Mouse (Mus musculus): ENCODE measurements at regions not wholly inside any gene's neighbourhood (a gene's known extent, or its start where the extent isn't known, plus 50 kb on each side); places are given as distances from the start of the nearest gene placed in this dataset.

- no peaks in the 10 kb centered on the region for H3K79me2 ChIP-seq (ENCODE audit: control insufficient read depth, insufficient read depth, low read length, poor library complexity)
- no peak overlapping the region for H3K9ac ChIP-seq (ENCODE audit: control insufficient read depth, low read depth, low read length, poor library complexity, severe bottlenecking)
- no peaks in the 10 kb centered on the region for H3K4me1 ChIP-seq (ENCODE audit: control insufficient read depth in 1 of 2, insufficient read depth in 2 of 2, low read length in 2 of 2)
- TF ChIP-seq UBTF (IDR thresholded peaks at IDR 0.05; ENCODE audit: borderline replicate concordance, insufficient read depth, low read depth, low read length) = no peak
- TF ChIP-seq MAX (IDR thresholded peaks at IDR 0.05; ENCODE audit: low read length) = no peak
- TF ChIP-seq MAZ (IDR thresholded peaks at IDR 0.05; ENCODE audit: low read depth, low read length) = no peak
- no peak for TF ChIP-seq MAFK (IDR thresholded peaks at IDR 0.05; ENCODE audit: borderline replicate concordance, low read depth, low read length)
- no peak for TF ChIP-seq USF2 (IDR thresholded peaks at IDR 0.05; ENCODE audit: borderline replicate concordance in 1 of 2, insufficient read depth in 1 of 2, low read depth in 1 of 2, low read length in 2 of 2)
- no peak for TF ChIP-seq ZNF384 (IDR thresholded peaks at IDR 0.05; ENCODE audit: low read depth, low read length)
- no peak for TF ChIP-seq NRF1 (IDR thresholded peaks at IDR 0.05; ENCODE audit: insufficient read depth, low read depth, low read length, poor library complexity, severe bottlenecking)
- no peak for TF ChIP-seq ETS1 (IDR thresholded peaks at IDR 0.05; ENCODE audit: low read depth, low read length)
- TF ChIP-seq USF1 (IDR thresholded peaks at IDR 0.05; ENCODE audit: low read depth, low read length) = no peak
- no peak for DNase-seq (ENCODE audit: low read depth, low spot score)
- no peaks in the 10 kb centered on the region for H3K36me3 ChIP-seq (ENCODE audit: control insufficient read depth in 1 of 2, insufficient read depth in 2 of 2, low read length in 2 of 2)
- H3K4me3 ChIP-seq (ENCODE audit: control insufficient read depth in 1 of 2, insufficient read depth in 1 of 2, low read depth in 2 of 2, low read length in 2 of 2) = no peak overlapping the region
- H3K9me3 ChIP-seq (replicated peaks; ENCODE audit: insufficient read depth, low read length) = no peaks in the 10 kb centered on the region
- no peak overlapping the region for H3K27ac ChIP-seq (ENCODE audit: control insufficient read depth, low read depth, low read length)
- no peaks in the 10 kb centered on the region for H3K27me3 ChIP-seq (ENCODE audit: control insufficient read depth in 1 of 2, insufficient read depth in 2 of 2, low read length in 2 of 2)
Measured at GRCm38 (mm10) chr11:112615629-112616028, 166.4 kb upstream of the Sox9 start.

- H3K4me1 ChIP-seq (ENCODE audit: control insufficient read depth in 1 of 2, insufficient read depth in 2 of 2, low read length in 2 of 2) = no peaks in the 10 kb centered on the region
Measured at GRCm38 (mm10) chr11:112616942-112617341, 165.1 kb upstream of the Sox9 start.

More at GRCm38 (mm10) chr11:112616942-112617341, 165.1 kb upstream of the Sox9 start:
- Histone ChIP-seq H3K9ac (ENCODE audit: control insufficient read depth, low read depth, low read length, poor library complexity, severe bottlenecking) (no peak overlapping the region), H3K36me3 (ENCODE audit: control insufficient read depth in 1 of 2, insufficient read depth in 2 of 2, low read length in 2 of 2) (no peaks in the 10 kb centered on the region), H3K79me2 (ENCODE audit: control insufficient read depth, insufficient read depth, low read length, poor library complexity) (no peaks in the 10 kb centered on the region), H3K27me3 (ENCODE audit: control insufficient read depth in 1 of 2, insufficient read depth in 2 of 2, low read length in 2 of 2) (no peaks in the 10 kb centered on the region), H3K9me3 (replicated peaks; ENCODE audit: insufficient read depth, low read length) (no peaks in the 10 kb centered on the region), H3K27ac (ENCODE audit: control insufficient read depth, low read depth, low read length) (no peak overlapping the region), H3K4me3 (ENCODE audit: control insufficient read depth in 1 of 2, insufficient read depth in 1 of 2, low read depth in 2 of 2, low read length in 2 of 2) (no peak overlapping the region)
- no peak for DNase-seq (ENCODE audit: low read depth, low spot score)
- no peak for TF ChIP-seq MAZ (IDR thresholded peaks at IDR 0.05; ENCODE audit: low read depth, low read length)
- TF ChIP-seq JUND (IDR thresholded peaks at IDR 0.05; ENCODE audit: low read depth, low read length) = no peak
- TF ChIP-seq GABPA (IDR thresholded peaks at IDR 0.05; ENCODE audit: low read depth, low read length) = no peak
- no peak for TF ChIP-seq ZMIZ1 (IDR thresholded peaks at IDR 0.05; ENCODE audit: low read depth, low read length)
- no peak for TF ChIP-seq POLR2AphosphoS2 (IDR thresholded peaks at IDR 0.05; ENCODE audit: low read length)
- TF ChIP-seq MAFK (IDR thresholded peaks at IDR 0.05; ENCODE audit: borderline replicate concordance, low read depth, low read length) = no peak
- TF ChIP-seq TAL1 (IDR thresholded peaks at IDR 0.05; ENCODE audit: low read length) = no peak
- no peak for TF ChIP-seq UBTF (IDR thresholded peaks at IDR 0.05; ENCODE audit: borderline replicate concordance, insufficient read depth, low read depth, low read length)
- no peak for TF ChIP-seq ZC3H11A (IDR thresholded peaks at IDR 0.05; ENCODE audit: low read depth, low read length)
- no peak for TF ChIP-seq MAX (IDR thresholded peaks at IDR 0.05; ENCODE audit: low read length)
- TF ChIP-seq CHD2 (IDR thresholded peaks at IDR 0.05; ENCODE audit: low read length) = no peak
- no peak for TF ChIP-seq ZKSCAN1 (IDR thresholded peaks at IDR 0.05; ENCODE audit: low read depth, low read length)
- TF ChIP-seq USF1 (IDR thresholded peaks at IDR 0.05; ENCODE audit: low read depth, low read length) = no peak
- no peak for TF ChIP-seq MYB (IDR thresholded peaks at IDR 0.05; ENCODE audit: low read depth, low read length)
- TF ChIP-seq EP300 (IDR thresholded peaks at IDR 0.05; ENCODE audit: low read depth in 1 of 2, low read length in 2 of 2) = no peak
- no peak for TF ChIP-seq MEF2A (IDR thresholded peaks at IDR 0.05; ENCODE audit: extremely low read depth, insufficient replicate concordance, low read depth, low read length, poor library complexity, severe bottlenecking)
- TF ChIP-seq HCFC1 (IDR thresholded peaks at IDR 0.05; ENCODE audit: low read depth, low read length) = no peak
- no peak for TF ChIP-seq MXI1 (IDR thresholded peaks at IDR 0.05; ENCODE audit: low read depth, low read length)
